Mouse (Mus musculus) hindbrain, embryonic 10.5 days (tissue): ENCODE measurements around the gene Gnai3. TPM values are rescaled to one million over a fixed set of nuclear protein-coding genes. Genes with fewer than 3 reads are reported as not detected.
A peak's percentile ranks its signal among the peaks of the same experiment; 100 is the strongest.

Experiments
- DNase-seq: peaks from one replicate; pipeline ENCODE4 v3.0.0-alpha.2; 2017; ENCODE audit warnings: low spot score
- H3K27ac ChIP-seq: fragments of 300-500 bp; sonication (generic); 2 replicates; pipeline ENCODE4 v1.5.1; 2016; ENCODE audit warnings: mild to moderate bottlenecking, moderate library complexity
- H3K27me3 ChIP-seq: fragments of 300-500 bp; sonication (generic); 2 replicates; pipeline ENCODE4 v1.6.1; 2016; ENCODE audit warnings: mild to moderate bottlenecking; ENCODE audit not compliant: poor library complexity, insufficient read depth, severe bottlenecking
- H3K36me3 ChIP-seq: fragments of 300-500 bp; sonication (generic); 2 replicates; pipeline ENCODE4 v1.6.1; 2016; ENCODE audit warnings: mild to moderate bottlenecking, moderate library complexity
- H3K4me1 ChIP-seq: fragments of 300-500 bp; sonication (generic); replicated peaks from 2 replicates; pipeline ENCODE4 v1.6.1; 2016; ENCODE audit warnings: mild to moderate bottlenecking
- H3K4me3 ChIP-seq: fragments of 300-500 bp; sonication (generic); 2 replicates; pipeline ENCODE4 v1.5.1; 2016; ENCODE audit warnings: mild to moderate bottlenecking, moderate library complexity
- H3K9me3 ChIP-seq: fragments of 300-500 bp; sonication (generic); 2 replicates; pipeline ENCODE4 v1.6.1; 2016; ENCODE audit warnings: mild to moderate bottlenecking, moderate library complexity
- WGBS: fragments of 180-500 bp; shearing (Covaris S2); methylation state at CpG from one replicate; pipeline ENCODE4 v1.1.7; 2016; 5-methylcytosine and 5-hydroxymethylcytosine counted together
- polyA plus RNA-seq: library from polyadenylated mRNA; unstranded; fragments of >200 nt; fragmentation: Nextera tagmentation; extraction: Ambion mirVana; gene quantifications from 2 replicates; pipeline ENCODE4 v1.2.1, GENCODE M21; 2016

The Gnai3 gene
- polyA plus RNA-seq, 1 experiment from 2014 or later: 178 TPM

GRCm38 (mm10) chr3:108178756-108179715 is 33.1 kb upstream of the Gnai3 start:
- Histone ChIP-seq H3K9me3 (no peaks in the 10 kb centered on the region), H3K4me1 (peaks cover 18% of the 10 kb centered on the region), H3K36me3 (no peaks in the 10 kb centered on the region), H3K27me3 (0 out of 2 replicates have a peak, but pooled peaks cover 4% of the 10 kb centered on the region), H3K27ac (no peak overlapping the region), H3K4me3 (no peak overlapping the region)
- WGBS: 87% methylated on average over 7 of the region's 7 CpGs
- DNase-seq: no peak

- Histone ChIP-seq H3K4me1 (peaks cover 22% of the 10 kb centered on the region), H3K27ac (peak overlapping the region; percentile 79), H3K27me3 (no peaks in the 10 kb centered on the region), H3K36me3 (no peaks in the 10 kb centered on the region), H3K4me3 (peak overlapping the region; percentile 21; the same call in 1 of the 2 replicates), H3K9me3 (no peaks in the 10 kb centered on the region)
- DNase-seq: no peak
- WGBS: 40% methylated on average over 14 of the region's 14 CpGs
These were observed 29.0 kb upstream of the Gnai3 start for GRCm38 (mm10) chr3:108174672-108175531.

- Histone ChIP-seq H3K27me3 (peaks cover 14% of the 10 kb centered on the region), H3K36me3 (no peaks in the 10 kb centered on the region), H3K9me3 (no peaks in the 10 kb centered on the region), H3K27ac (peak overlapping the region; percentile 84), H3K4me3 (no peak overlapping the region), H3K4me1 (peaks cover 60% of the 10 kb centered on the region)
- 41% methylated on average over 3 of the region's 3 CpGs for WGBS
- DNase-seq: no peak
These were observed 23.3 kb upstream of the Gnai3 start for GRCm38 (mm10) chr3:108169199-108169598.

- peak; percentile 40 for DNase-seq
- Histone ChIP-seq H3K9me3 (no peaks in the 10 kb centered on the region), H3K36me3 (no peaks in the 10 kb centered on the region), H3K27ac (peak overlapping the region; percentile 84), H3K4me1 (peaks cover 55% of the 10 kb centered on the region), H3K4me3 (0 out of 2 replicates have a peak overlapping the region, but pooled peaks have one; percentile 9), H3K27me3 (peaks cover 14% of the 10 kb centered on the region)
- WGBS: 35% methylated on average over 14 of the region's 14 CpGs
These were observed 21.6 kb upstream of the Gnai3 start for GRCm38 (mm10) chr3:108167499-108167898.

GRCm38 (mm10) chr3:108166486-108167211 is 20.7 kb upstream of the Gnai3 start:
- Histone ChIP-seq H3K9me3 (no peaks in the 10 kb centered on the region), H3K4me3 (peak overlapping the region; percentile 11; the same call in 1 of the 2 replicates), H3K27ac (peak overlapping the region; percentile 84), H3K27me3 (peaks cover 14% of the 10 kb centered on the region), H3K4me1 (peaks cover 55% of the 10 kb centered on the region), H3K36me3 (no peaks in the 10 kb centered on the region)
- peak; percentile 83 for DNase-seq
- 8% methylated on average over 9 of the region's 11 CpGs for WGBS

- Histone ChIP-seq H3K27me3 (peaks cover 14% of the 10 kb centered on the region), H3K4me1 (peaks cover 55% of the 10 kb centered on the region), H3K36me3 (no peaks in the 10 kb centered on the region), H3K27ac (peak overlapping the region; percentile 84), H3K4me3 (peak overlapping the region; percentile 29), H3K9me3 (no peaks in the 10 kb centered on the region)
- WGBS: 18% methylated on average over 10 of the region's 10 CpGs
- DNase-seq: peak; percentile 59
These were observed 19.8 kb upstream of the Gnai3 start for GRCm38 (mm10) chr3:108165532-108166315.

- Histone ChIP-seq H3K36me3 (no peaks in the 10 kb centered on the region), H3K4me3 (peak overlapping the region; percentile 29; the same call in 1 of the 2 replicates), H3K9me3 (no peaks in the 10 kb centered on the region), H3K27ac (peak overlapping the region; percentile 84), H3K27me3 (peaks cover 14% of the 10 kb centered on the region), H3K4me1 (peaks cover 55% of the 10 kb centered on the region)
- WGBS: 28% methylated on average over 9 of the region's 9 CpGs
- DNase-seq: peak; percentile 88
These were observed 18.9 kb upstream of the Gnai3 start for GRCm38 (mm10) chr3:108164807-108165206.

GRCm38 (mm10) chr3:108164091-108164490 is 18.1 kb upstream of the Gnai3 start:
- H3K27me3 ChIP-seq: peaks cover 14% of the 10 kb centered on the region
- H3K9me3 ChIP-seq: no peaks in the 10 kb centered on the region
- 70% methylated on average over 5 of the region's 5 CpGs for WGBS
- no peak overlapping the region for H3K4me3 ChIP-seq
- no peak for DNase-seq
- no peak overlapping the region for H3K27ac ChIP-seq
- peaks cover 54% of the 10 kb centered on the region for H3K4me1 ChIP-seq
- H3K36me3 ChIP-seq: no peaks in the 10 kb centered on the region

- Histone ChIP-seq H3K27ac (peak overlapping the region; percentile 76), H3K27me3 (no peaks in the 10 kb centered on the region), H3K9me3 (no peaks in the 10 kb centered on the region), H3K36me3 (no peaks in the 10 kb centered on the region), H3K4me1 (peaks cover 34% of the 10 kb centered on the region), H3K4me3 (no peak overlapping the region)
- 61% methylated on average over 9 of the region's 9 CpGs for WGBS
- no peak for DNase-seq
These were observed 12.6 kb upstream of the Gnai3 start for GRCm38 (mm10) chr3:108158383-108159037.

- WGBS: 48% methylated on average over 4 of the region's 4 CpGs
- no peaks in the 10 kb centered on the region for H3K36me3 ChIP-seq
- H3K4me3 ChIP-seq: 0 out of 2 replicates have a peak within 1 kb of the TSS, but pooled peaks have one; percentile 3
- H3K9me3 ChIP-seq: no peaks in the 10 kb centered on the region
- no peaks in the 10 kb centered on the region for H3K27me3 ChIP-seq
- 0 out of 2 replicates have a peak within 1 kb of the TSS, but pooled peaks have one; percentile 12 for H3K27ac ChIP-seq
- DNase-seq: no peak
- H3K4me1 ChIP-seq: peaks cover 40% of the 10 kb centered on the region
These were observed 8.7 kb upstream of the Gnai3 start, which contains the start of gene Gpr61 for GRCm38 (mm10) chr3:108154656-108155055. Gene Gpr61, minus strand, starts transcription at chr3:108154882.

GRCm38 (mm10) chr3:108152290-108152689 is 6.3 kb upstream of the Gnai3 start:
- WGBS: 78% methylated on average over 3 of the region's 3 CpGs
- Histone ChIP-seq H3K27ac (no peak overlapping the region), H3K36me3 (no peaks in the 10 kb centered on the region), H3K4me3 (no peak overlapping the region), H3K4me1 (peaks cover 26% of the 10 kb centered on the region), H3K9me3 (no peaks in the 10 kb centered on the region), H3K27me3 (no peaks in the 10 kb centered on the region)
- DNase-seq: no peak
